Mouse (Mus musculus) G1E-ER4 (cell line): ENCODE measurements around the gene Reep6. TPM values are rescaled to one million over a fixed set of nuclear protein-coding genes. Genes with fewer than 3 reads are reported as not detected.

Experiments used
- GATA1 ChIP-seq: IDR thresholded peaks from one replicate; pipeline ENCODE4 v1.8.0; 2012; ENCODE audit warnings: low read length, inconsistent platforms
- polyA plus RNA-seq: library from polyadenylated mRNA; stranded (reverse); fragments of >175 nt; gene quantifications from 2 replicates; pipeline ENCODE4 v1.2.3, GENCODE M21; 2012

Reep6 gene
- polyA plus RNA-seq, 1 experiment, result 36.0 TPM

DNA sequence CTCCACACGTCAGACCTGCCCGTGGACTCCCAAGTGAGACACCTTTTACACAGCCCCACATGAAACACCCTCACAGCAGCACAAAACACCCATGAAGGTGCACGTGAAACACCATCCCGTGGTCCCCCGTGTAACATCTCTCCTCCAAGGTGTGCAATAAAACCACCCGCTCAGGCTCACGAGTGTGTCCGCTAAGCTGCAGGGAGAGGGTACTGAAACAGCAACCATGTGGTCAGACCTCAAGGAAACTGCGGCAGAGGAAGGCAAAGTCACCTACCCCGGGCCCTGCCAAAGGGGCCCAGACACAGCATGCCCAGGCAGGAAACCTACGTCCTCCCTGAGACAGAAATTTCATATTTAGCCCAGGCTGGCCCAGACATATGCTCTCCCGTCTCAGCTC lies 6.5 kb downstream of the Reep6 start:
- no peak for TF ChIP-seq GATA1

DNA sequence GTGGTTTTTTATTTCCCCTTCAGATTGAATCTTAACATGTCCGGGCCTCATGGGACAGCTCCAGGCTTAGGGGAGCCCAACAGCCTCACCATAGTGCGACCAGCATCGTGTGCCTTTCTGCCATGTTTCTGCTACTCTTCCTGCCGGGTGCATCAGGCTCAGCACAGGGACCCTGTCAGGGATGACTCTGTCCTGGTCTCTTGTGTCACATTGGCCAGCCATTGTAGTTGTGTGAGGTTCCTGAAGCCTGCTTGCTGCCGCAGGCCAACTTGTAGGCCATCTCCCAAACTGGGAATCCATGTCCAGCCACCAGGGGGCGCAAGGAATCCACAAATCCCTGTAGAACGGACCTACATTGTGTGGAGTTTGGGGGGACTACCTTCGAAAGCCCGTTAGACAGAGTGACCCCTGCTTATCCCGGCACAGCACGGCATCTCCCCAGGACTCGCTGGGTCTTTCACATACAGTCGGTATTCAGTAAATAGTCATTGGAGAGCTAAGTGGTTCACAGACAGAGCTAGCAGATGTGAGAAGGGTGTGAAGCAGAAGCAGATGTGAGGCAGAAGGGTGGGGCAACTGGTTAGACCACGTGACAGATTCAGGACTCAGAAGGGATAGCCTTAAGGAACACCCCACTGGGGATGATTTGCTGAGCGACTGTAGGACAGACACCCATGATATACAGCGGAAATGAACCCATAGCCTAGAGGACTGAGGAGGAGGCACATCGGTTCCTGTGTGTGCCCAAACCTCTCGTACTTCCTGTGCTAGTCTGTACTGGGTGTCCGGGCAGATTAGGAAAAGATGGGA lies 10.4 kb downstream of the Reep6 start:
- no peak for TF ChIP-seq GATA1

GRCm38 (mm10) chr10:80341026-80341425 lies 11.3 kb downstream of the Reep6 start:
- no peak for TF ChIP-seq GATA1

- no peak for TF ChIP-seq GATA1
Observed at GRCm38 (mm10) chr10:80341491-80342304, 11.9 kb downstream of the Reep6 start.

GRCm38 (mm10) chr10:80342305-80342748 lies 12.6 kb downstream of the Reep6 start:
- no peak for TF ChIP-seq GATA1

DNA sequence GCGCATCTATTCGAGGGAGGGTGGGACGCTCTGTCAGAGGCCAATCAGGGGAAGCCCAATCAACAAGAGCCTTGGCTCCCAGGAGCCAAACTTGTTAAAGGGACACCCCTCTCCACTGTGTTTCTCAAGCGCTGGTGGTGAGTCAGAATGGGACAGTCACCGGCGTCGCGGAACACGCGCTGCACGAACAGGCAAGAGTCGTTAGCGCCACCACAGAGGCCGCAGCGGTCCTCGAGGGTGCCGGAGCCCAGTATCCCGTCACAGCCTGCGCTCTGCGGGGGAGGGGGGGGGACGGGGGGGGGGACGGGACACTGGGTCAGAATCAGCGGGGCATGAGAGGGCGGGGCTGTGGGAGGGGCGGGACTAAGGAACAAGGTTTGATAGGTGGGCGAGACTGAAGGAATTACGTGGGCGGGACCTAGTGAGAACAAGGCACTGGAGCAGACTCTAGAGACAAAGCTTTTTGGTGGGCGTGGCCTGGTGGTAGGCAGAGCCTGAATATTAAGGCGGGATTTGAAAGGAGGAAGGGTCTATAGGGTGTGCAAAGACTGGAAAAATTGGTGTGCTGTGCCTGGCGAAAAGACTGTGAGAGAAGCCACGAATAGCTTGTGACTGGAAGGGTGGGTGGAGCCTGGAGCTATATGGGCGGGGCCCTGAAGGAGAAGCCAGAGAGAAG lies 13.1 kb downstream of the Reep6 start:
- no peak for TF ChIP-seq GATA1

- no peak for TF ChIP-seq GATA1
Observed at GRCm38 (mm10) chr10:80343425-80343895, 13.7 kb downstream of the Reep6 start.

- peak; percentile 48 for TF ChIP-seq GATA1
Observed at GRCm38 (mm10) chr10:80344131-80344661, 14.4 kb downstream of the Reep6 start.

GRCm38 (mm10) chr10:80345122-80345521 lies 15.4 kb downstream of the Reep6 start:
- TF ChIP-seq GATA1, result no peak

- no peak for TF ChIP-seq GATA1
Observed at GRCm38 (mm10) chr10:80347514-80347967, 17.8 kb downstream of the Reep6 start.

- no peak for TF ChIP-seq GATA1
Observed at GRCm38 (mm10) chr10:80348244-80348781, 18.6 kb downstream of the Reep6 start, which contains the start of gene Adamtsl5. Gene Adamtsl5, minus strand, starts transcription at chr10:80348412.

- no peak for TF ChIP-seq GATA1
Observed at GRCm38 (mm10) chr10:80348981-80349380, 19.2 kb downstream of the Reep6 start.

- no peak for TF ChIP-seq GATA1
Observed at GRCm38 (mm10) chr10:80350292-80350691, 20.5 kb downstream of the Reep6 start.

DNA sequence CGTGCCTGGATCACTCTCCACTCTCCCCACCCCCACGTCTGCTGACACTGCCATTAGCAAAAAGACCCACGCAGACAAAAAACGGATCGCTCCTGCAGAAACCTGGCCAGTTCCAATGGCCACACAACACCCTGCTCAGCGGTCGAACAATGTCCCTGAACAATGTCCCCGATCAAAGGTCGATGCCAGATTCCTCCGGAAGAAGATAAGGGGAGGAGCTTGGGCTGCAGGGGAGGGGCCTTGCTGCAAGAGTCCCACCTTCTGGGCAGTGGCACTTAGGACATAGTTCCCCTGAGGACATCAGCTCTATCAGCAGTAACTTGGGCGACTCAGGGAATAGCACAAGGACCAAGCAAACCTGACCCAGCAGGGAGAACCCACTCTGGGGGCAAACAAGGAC lies 22.1 kb downstream of the Reep6 start:
- no peak for TF ChIP-seq GATA1

- no peak for TF ChIP-seq GATA1
Observed at GRCm38 (mm10) chr10:80352727-80353126, 23.0 kb downstream of the Reep6 start.
